Mouse (Mus musculus): ENCODE measurements around the gene Olfr803. TPM values are rescaled to one million over a fixed set of nuclear protein-coding genes. Genes with fewer than 3 reads are reported as not detected.

The Olfr803 gene
- not detected in 2 replicates for polyA plus RNA-seq (2012; rRNA removed)

DNA sequence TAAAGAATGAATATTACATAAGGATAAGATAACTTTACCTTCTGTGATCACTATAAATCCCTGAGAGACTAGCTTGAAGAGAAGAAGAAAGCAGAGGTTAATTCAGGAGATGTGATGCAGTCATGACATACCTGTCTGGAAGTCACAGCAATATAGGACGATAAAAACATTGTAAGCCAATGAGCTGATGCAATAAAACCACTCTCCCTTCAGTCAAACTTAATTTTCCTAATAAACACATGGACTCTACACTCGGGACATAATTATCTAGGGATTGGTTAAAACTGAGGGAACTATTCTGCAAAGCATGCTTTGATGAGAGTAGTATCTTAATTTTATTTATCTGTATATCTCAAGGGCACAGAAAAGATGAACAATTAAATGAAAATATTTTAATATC lies at the start of gene Olfr803:
Gene Olfr803 (minus strand): TSS at position 101 of the 400 bp plus-strand sequence.
- DNase-seq (ENCODE audit: extremely low spot score in 1 of 2, low spot score in 1 of 2) = no peak

DNA sequence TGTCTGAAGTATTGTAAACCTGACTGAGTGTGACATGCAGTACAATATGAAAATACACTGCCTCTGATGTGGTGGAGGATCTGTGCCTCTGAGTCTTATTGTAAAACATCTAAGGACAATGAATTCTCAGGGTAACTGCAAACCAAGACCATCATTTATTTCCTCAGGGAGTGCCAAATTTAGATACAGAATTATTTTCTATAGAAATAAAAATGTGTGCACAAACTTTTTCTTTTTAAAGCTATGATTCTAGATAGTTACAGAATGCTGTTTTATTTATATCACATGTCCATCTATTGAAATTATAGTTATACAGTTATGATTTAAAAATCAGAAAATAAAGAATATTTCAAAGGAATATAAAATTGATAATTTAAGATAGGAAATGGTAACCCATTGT lies 47.7 kb upstream of the Olfr803 start, which contains the start of gene Olfr806:
Gene Olfr806 (minus strand): TSS at position 101 of the 400 bp plus-strand sequence.
- no peak for DNase-seq (ENCODE audit: extremely low spot score in 1 of 2, low spot score in 1 of 2)

DNA sequence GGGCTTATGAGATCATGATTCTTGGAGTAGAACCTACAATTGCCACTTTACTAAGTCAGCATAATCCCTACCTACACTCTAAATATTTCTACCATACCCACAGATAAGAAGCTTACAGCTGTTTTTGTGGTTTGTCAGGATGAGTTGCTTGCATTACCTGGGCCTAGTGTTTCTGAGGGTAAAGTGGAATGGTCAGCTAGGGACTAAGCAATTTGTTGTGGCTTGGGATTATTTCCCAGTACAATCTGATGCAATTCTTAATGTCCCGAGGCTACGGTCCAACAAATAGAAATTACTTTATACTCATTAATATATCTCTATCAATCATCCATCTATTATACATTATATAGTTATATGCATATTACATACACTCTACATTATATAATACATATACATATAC lies 35.2 kb upstream of the Olfr803 start, which contains the start of gene Olfr805:
Gene Olfr805 (minus strand): TSS at position 101 of the 400 bp plus-strand sequence.
- DNase-seq (ENCODE audit: extremely low spot score in 1 of 2, low spot score in 1 of 2) = no peak

DNA sequence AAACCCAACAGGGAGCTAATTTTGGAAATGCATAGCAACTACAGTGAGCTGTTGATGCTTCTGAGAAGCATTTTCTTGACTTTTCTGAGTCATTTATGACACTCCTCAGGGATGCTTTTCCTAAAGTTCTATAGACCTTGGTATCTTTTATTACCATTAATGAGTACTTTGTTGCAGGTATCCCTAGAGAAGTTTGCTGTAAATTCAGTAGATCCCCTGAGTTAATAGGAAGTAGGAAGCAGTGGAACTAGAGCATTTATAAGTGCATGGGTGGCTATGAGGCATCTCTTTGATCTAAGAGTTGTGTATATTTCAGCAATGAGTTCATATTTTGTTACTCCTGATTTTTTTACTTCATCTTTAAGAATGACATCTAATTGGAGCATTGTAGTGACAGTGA lies 8.8 kb upstream of the Olfr803 start, which contains the start of gene Olfr804:
Gene Olfr804 (plus strand): TSS at position 301 of the 400 bp plus-strand sequence.
- no peak for DNase-seq (ENCODE audit: extremely low spot score in 1 of 2, low spot score in 1 of 2)

DNA sequence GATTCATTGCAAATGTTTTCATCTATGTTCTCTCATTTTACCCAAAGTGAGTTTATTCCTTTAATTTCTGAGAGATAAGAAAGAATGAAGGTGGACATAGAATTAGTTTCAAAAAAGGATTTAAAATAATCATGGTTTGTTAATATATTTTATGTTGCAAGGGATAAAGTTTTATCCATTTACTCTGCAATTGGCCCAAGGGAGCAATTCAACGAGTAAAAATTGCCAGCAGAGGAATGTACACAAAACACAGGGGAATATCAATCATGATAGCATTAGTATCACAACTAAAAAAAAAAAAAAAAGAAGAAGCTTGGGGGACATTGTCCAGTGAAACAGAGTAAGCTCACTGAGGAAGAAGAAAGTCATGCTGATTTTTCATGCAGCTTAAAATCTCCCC lies 6.0 kb downstream of the Olfr803 start, which contains the start of gene Olfr802:
Gene Olfr802 (minus strand): TSS at position 101 of the 400 bp plus-strand sequence.
- no peak for DNase-seq (ENCODE audit: extremely low spot score in 1 of 2, low spot score in 1 of 2)

DNA sequence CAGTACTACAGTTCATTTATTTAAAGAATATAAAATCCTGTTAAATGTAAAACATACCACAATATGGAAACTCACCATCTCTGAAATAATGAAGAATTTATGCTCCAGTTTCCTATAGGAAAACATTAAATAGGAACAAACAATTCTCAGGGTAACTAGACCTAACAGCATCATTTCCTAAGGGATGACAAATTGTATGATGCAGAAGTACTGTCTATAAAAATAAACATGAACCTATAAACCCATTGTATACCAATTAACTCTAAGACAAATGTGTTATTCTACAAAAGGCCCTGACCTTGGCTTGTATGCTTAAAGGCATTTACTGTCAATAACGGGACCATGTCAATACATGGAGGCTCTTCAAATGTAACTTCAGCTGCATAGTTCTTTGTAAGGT lies 20.3 kb downstream of the Olfr803 start, which contains the start of gene Olfr801:
Gene Olfr801 (minus strand): TSS at position 101 of the 400 bp plus-strand sequence.
- DNase-seq (ENCODE audit: extremely low spot score in 1 of 2, low spot score in 1 of 2) = no peak

DNA sequence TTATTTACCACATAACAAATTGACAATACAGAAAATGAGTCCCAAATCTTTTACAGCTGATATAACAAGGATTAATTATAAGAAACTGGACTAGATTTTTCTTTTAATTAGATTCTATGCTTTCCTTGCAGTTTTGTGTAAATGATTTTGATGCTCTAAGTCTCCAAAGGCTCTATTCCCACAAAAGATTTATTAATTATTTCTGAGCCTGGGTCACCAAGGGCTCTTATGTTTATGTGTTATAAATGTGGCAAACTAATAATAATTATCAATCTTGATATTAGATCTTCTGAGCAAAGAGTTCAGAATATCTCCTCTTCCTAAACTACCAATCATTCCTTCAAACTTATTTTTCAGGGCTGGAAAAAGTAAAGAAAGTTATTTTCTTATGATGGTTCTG lies 36.7 kb downstream of the Olfr803 start, which contains the start of gene Olfr800:
Gene Olfr800 (plus strand): TSS at position 301 of the 400 bp plus-strand sequence.
- DNase-seq (ENCODE audit: extremely low spot score in 1 of 2, low spot score in 1 of 2) = no peak

DNA sequence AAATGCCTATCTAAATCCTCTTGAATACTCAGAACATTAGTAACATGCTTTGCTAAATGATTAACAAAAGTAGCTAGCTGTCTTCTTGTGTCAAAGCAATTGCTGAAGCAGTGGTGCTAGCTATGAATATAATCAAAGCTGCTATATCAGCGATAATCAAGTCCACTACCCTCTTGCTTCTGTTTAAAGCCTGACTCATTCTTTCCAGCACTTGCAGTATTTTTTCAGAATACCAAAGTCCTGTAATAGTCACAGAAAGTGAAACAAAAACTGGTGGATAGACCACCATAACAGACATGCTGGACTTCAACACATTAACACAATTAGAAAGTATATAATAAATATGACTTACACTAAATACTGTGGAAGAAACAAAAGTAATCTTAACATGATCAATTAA lies 42.3 kb downstream of the Olfr803 start:
- no peak for DNase-seq (ENCODE audit: extremely low spot score in 1 of 2, low spot score in 1 of 2)

Other genes with a start within 250 kb of the Olfr803 start
- gene Olfr787, start 232.4 kb downstream of the Olfr803 start, polyA plus RNA-seq (2012; rRNA removed) = not detected in 2 replicates
- gene Olfr788, start 223.3 kb downstream of the Olfr803 start, polyA plus RNA-seq (2012; rRNA removed) = 0.11 TPM in 1 of 2 replicates, not detected in the other
- gene Olfr789, start 209.5 kb downstream of the Olfr803 start, polyA plus RNA-seq (2012; rRNA removed) = not detected in 2 replicates
- gene Olfr790, start 195.8 kb downstream of the Olfr803 start, polyA plus RNA-seq (2012; rRNA removed) = not detected in 2 replicates
- gene Olfr791, start 172.5 kb downstream of the Olfr803 start, polyA plus RNA-seq (2012; rRNA removed) = not detected in 2 replicates
- gene Olfr792, start 155.1 kb downstream of the Olfr803 start, polyA plus RNA-seq (2012; rRNA removed) = 0.04 TPM in 1 of 2 replicates, not detected in the other
- not detected in 2 replicates for gene Olfr794, start 126.6 kb downstream of the Olfr803 start, polyA plus RNA-seq (2012; rRNA removed)
- not detected in 2 replicates for gene Olfr796, start 81.7 kb downstream of the Olfr803 start, polyA plus RNA-seq (2012; rRNA removed)
- not detected in 2 replicates for gene Olfr798, start 66.4 kb downstream of the Olfr803 start, polyA plus RNA-seq (2012; rRNA removed)
- gene Olfr799, start 56.8 kb downstream of the Olfr803 start, polyA plus RNA-seq (2012; rRNA removed) = not detected in 2 replicates
- gene Olfr800, start 36.6 kb downstream of the Olfr803 start, polyA plus RNA-seq (2012; rRNA removed) = not detected in 2 replicates
- 0.04 TPM in 1 of 2 replicates, not detected in the other for gene Olfr801, start 20.4 kb downstream of the Olfr803 start, polyA plus RNA-seq (2012; rRNA removed)
- not detected in 2 replicates for gene Olfr802, start 6.1 kb downstream of the Olfr803 start, polyA plus RNA-seq (2012; rRNA removed)
- not detected in 2 replicates for gene Olfr804, start 8.9 kb upstream of the Olfr803 start, polyA plus RNA-seq (2012; rRNA removed)
- gene Olfr805, start 35.1 kb upstream of the Olfr803 start, polyA plus RNA-seq (2012; rRNA removed) = not detected in 2 replicates
- gene Olfr806, start 47.6 kb upstream of the Olfr803 start, polyA plus RNA-seq (2012; rRNA removed) = not detected in 2 replicates
- gene Olfr807, start 63.5 kb upstream of the Olfr803 start, polyA plus RNA-seq (2012; rRNA removed) = not detected in 2 replicates
- gene Olfr808, start 71.2 kb upstream of the Olfr803 start, polyA plus RNA-seq (2012; rRNA removed) = not detected in 2 replicates
- not detected in 2 replicates for gene Olfr809, start 80.4 kb upstream of the Olfr803 start, polyA plus RNA-seq (2012; rRNA removed)
- not detected in 2 replicates for gene Olfr810, start 100.6 kb upstream of the Olfr803 start, polyA plus RNA-seq (2012; rRNA removed)
- not detected in 2 replicates for gene Olfr811, start 110.1 kb upstream of the Olfr803 start, polyA plus RNA-seq (2012; rRNA removed)
- gene Olfr812, start 151.8 kb upstream of the Olfr803 start, polyA plus RNA-seq (2012; rRNA removed) = not detected in 2 replicates
- gene Olfr813, start 161.1 kb upstream of the Olfr803 start, polyA plus RNA-seq (2012; rRNA removed) = not detected in 2 replicates
- gene Olfr814, start 185.6 kb upstream of the Olfr803 start, polyA plus RNA-seq (2012; rRNA removed) = not detected in 2 replicates
- not detected in 2 replicates for gene Olfr815, start 211.6 kb upstream of the Olfr803 start, polyA plus RNA-seq (2012; rRNA removed)
- not detected in 2 replicates for gene Olfr816, start 221.3 kb upstream of the Olfr803 start, polyA plus RNA-seq (2012; rRNA removed)